In genomic region chr3:136994361-136995083, GRCm38 (mm10) we compare ENCODE assay signal across 11 mouse cellular contexts.
DNase-seq lines count a peak whose midpoint lies in the region; ATAC-seq and TF ChIP-seq lines count a peak whose summit lies in the region.
"Had no signal": no experiment of that assay in that cellular context is flagged by ENCODE, and none has a peak within 500 bp of the region (broad histone marks: within the 10 kb centered on the region; RNA-seq: fewer than 3 reads in every experiment).

No protein-coding gene starts in this region.

- DNase-seq in kidney, adult 2 months, result peak; percentile 10
- no peak for DNase-seq in kidney, postnatal 4 days
- no peak for DNase-seq in midbrain, postnatal 0 days (ENCODE audit: low spot score)
- DNase-seq in cerebellum, adult 2 months, result peak; percentile 57 to 72
- DNase-seq in stomach, postnatal 0 days (ENCODE audit: low spot score), result no peak
- DNase-seq in frontal cortex, postnatal 25 days (ENCODE audit: low spot score in 2 of 2), result no peak
- DNase-seq: adrenal gland, adult 8-10 months; gastrocnemius, postnatal 10 days had no signal

- no peak overlapping the region for H3K9ac ChIP-seq in midbrain, postnatal 0 days (replicated peaks; ENCODE audit: low read length, poor library complexity, severe bottlenecking)
- no peak overlapping the region for H3K9ac ChIP-seq in midbrain, embryonic 13.5 days (replicated peaks)
- no peak overlapping the region for H3K9ac ChIP-seq in stomach, postnatal 0 days (ENCODE audit: low read length)

- H3K36me3 ChIP-seq in kidney, adult 2 months (ENCODE audit: control insufficient read depth, insufficient read depth, low read length), result no peaks in the 10 kb centered on the region
- H3K36me3 ChIP-seq in midbrain, postnatal 0 days (ENCODE audit: insufficient read depth, low read length), result no peaks in the 10 kb centered on the region
- H3K36me3 ChIP-seq in midbrain, embryonic 13.5 days, result no peaks in the 10 kb centered on the region
- no peaks in the 10 kb centered on the region for H3K36me3 ChIP-seq in stomach, postnatal 0 days (ENCODE audit: control insufficient read depth, insufficient read depth, low read length)
- H3K36me3 ChIP-seq: forebrain, embryonic 10.5 days had no signal

- no peaks in the 10 kb centered on the region for H3K27me3 ChIP-seq in kidney, adult 2 months (replicated peaks; ENCODE audit: control insufficient read depth, insufficient read depth, low read length)
- H3K27me3 ChIP-seq in midbrain, postnatal 0 days (ENCODE audit: insufficient read depth, low read length), result no peaks in the 10 kb centered on the region
- no peaks in the 10 kb centered on the region for H3K27me3 ChIP-seq in midbrain, embryonic 13.5 days
- H3K27me3 ChIP-seq in cerebellum, adult 2 months (ENCODE audit: control insufficient read depth, insufficient read depth, low read length), result no peaks in the 10 kb centered on the region
- no peaks in the 10 kb centered on the region for H3K27me3 ChIP-seq in stomach, postnatal 0 days (ENCODE audit: control insufficient read depth, insufficient read depth, low read length)

- no peak overlapping the region for H3K4me3 ChIP-seq in kidney, adult 2 months (ENCODE audit: insufficient read depth, low read depth, low read length)
- no peak overlapping the region for H3K4me3 ChIP-seq in midbrain, postnatal 0 days (ENCODE audit: low read depth, low read length)
- no peak overlapping the region for H3K4me3 ChIP-seq in midbrain, embryonic 13.5 days (replicated peaks)
- no peak overlapping the region for H3K4me3 ChIP-seq in cerebellum, adult 2 months (replicated peaks; ENCODE audit: insufficient read depth, low read depth, low read length)
- H3K4me3 ChIP-seq in stomach, postnatal 0 days (ENCODE audit: low read depth, low read length), result no peak overlapping the region
- H3K4me3 ChIP-seq: forebrain, embryonic 10.5 days had no signal

- peak; percentile 53 for TF ChIP-seq CTCF in kidney, adult 2 months (conservative IDR thresholded peaks at IDR 0.05; ENCODE audit: insufficient read depth, insufficient read length, low read depth, low read length)
- TF ChIP-seq CTCF in midbrain, postnatal 0 days (IDR thresholded peaks at IDR 0.05), result peak; percentile 13; the same call in 1 of the 2 replicates
- TF ChIP-seq CTCF in cerebellum, adult 2 months (IDR thresholded peaks at IDR 0.05; ENCODE audit: borderline replicate concordance, insufficient read depth, low read depth, low read length), result peak; percentile 47; the same call in 1 of the 2 replicates
- TF ChIP-seq CTCF in stomach, postnatal 0 days (IDR thresholded peaks at IDR 0.05; ENCODE audit: low read depth), result peak; percentile 30

- H3K9me3 ChIP-seq in midbrain, postnatal 0 days (ENCODE audit: low read length), result no peaks in the 10 kb centered on the region
- no peaks in the 10 kb centered on the region for H3K9me3 ChIP-seq in midbrain, embryonic 13.5 days
- no peaks in the 10 kb centered on the region for H3K9me3 ChIP-seq in stomach, postnatal 0 days (ENCODE audit: control insufficient read depth, low read length)
- H3K9me3 ChIP-seq: forebrain, embryonic 10.5 days had no signal

- H3K4me2 ChIP-seq in midbrain, postnatal 0 days (ENCODE audit: low read depth, low read length, poor library complexity, severe bottlenecking), result no peak overlapping the region
- H3K4me2 ChIP-seq in midbrain, embryonic 13.5 days (replicated peaks), result no peak overlapping the region
- no peak overlapping the region for H3K4me2 ChIP-seq in stomach, postnatal 0 days (replicated peaks; ENCODE audit: low read depth)

- H3K27ac ChIP-seq in kidney, adult 2 months (ENCODE audit: insufficient read depth, low read depth, low read length), result no peak overlapping the region
- no peak overlapping the region for H3K27ac ChIP-seq in midbrain, postnatal 0 days (ENCODE audit: low read depth, low read length)
- H3K27ac ChIP-seq in midbrain, embryonic 13.5 days, result no peak overlapping the region
- H3K27ac ChIP-seq in cerebellum, adult 2 months (ENCODE audit: insufficient read depth, low read length), result peak overlapping the region; percentile 17; the same call in 1 of the 2 replicates
- no peak overlapping the region for H3K27ac ChIP-seq in stomach, postnatal 0 days (replicated peaks)
- H3K27ac ChIP-seq: forebrain, embryonic 10.5 days had no signal

- ATAC-seq in midbrain, postnatal 0 days (ENCODE audit: low FRiP score), result no peak
- ATAC-seq in midbrain, embryonic 13.5 days, result no peak
- no peak for ATAC-seq in stomach, postnatal 0 days (ENCODE audit: low FRiP score, low TSS enrichment)
- ATAC-seq: inflammation-experienced regulatory T-cells, adult 6 months had no signal

- H3K4me1 ChIP-seq in kidney, adult 2 months (ENCODE audit: control insufficient read depth, insufficient read depth, low read length), result no peaks in the 10 kb centered on the region
- no peaks in the 10 kb centered on the region for H3K4me1 ChIP-seq in midbrain, postnatal 0 days (ENCODE audit: insufficient read depth, low read length)
- no peaks in the 10 kb centered on the region for H3K4me1 ChIP-seq in midbrain, embryonic 13.5 days (replicated peaks)
- peaks cover 10% of the 10 kb centered on the region; the same call in 1 of the 2 replicates for H3K4me1 ChIP-seq in cerebellum, adult 2 months (ENCODE audit: control insufficient read depth, insufficient read depth, low read length)
- H3K4me1 ChIP-seq in stomach, postnatal 0 days (replicated peaks; ENCODE audit: control insufficient read depth, insufficient read depth), result no peaks in the 10 kb centered on the region
- H3K4me1 ChIP-seq: forebrain, embryonic 10.5 days had no signal

- TF ChIP-seq POLR2A in kidney, adult 2 months (IDR thresholded peaks at IDR 0.05; ENCODE audit: low read depth, low read length), result no peak
- no peak for TF ChIP-seq POLR2A in cerebellum, adult 2 months (IDR thresholded peaks at IDR 0.05; ENCODE audit: borderline replicate concordance, insufficient read depth, low read length)

- WGBS in kidney, adult 2 months, result 92% methylated on average over 8 of the region's 8 CpGs
- 92% methylated on average over 8 of the region's 8 CpGs for WGBS in midbrain, postnatal 0 days
- 90% methylated on average over 8 of the region's 8 CpGs for WGBS in midbrain, embryonic 13.5 days
- WGBS in cerebellum, adult 2 months, result 35% methylated on average over 8 of the region's 8 CpGs
- 90% methylated on average over 8 of the region's 8 CpGs for WGBS in stomach, postnatal 0 days

- TF ChIP-seq EP300 in stomach, postnatal 0 days (optimal IDR thresholded peaks at IDR 0.05), result no peak

Comparison
In these comparisons a context has a peak if more than half of its experiments do, and no peak if none do; other contexts are left out.
1. DNase-seq: peak in kidney, adult 2 months (single experiment) and cerebellum, adult 2 months (2 of 2); none in kidney, postnatal 4 days (0 of 2), midbrain, postnatal 0 days (single experiment), stomach, postnatal 0 days (single experiment) and frontal cortex, postnatal 25 days (0 of 2).
2. Peak in every context shown above with its lines, with median percentiles within 50 percentile points of each other: CTCF ChIP-seq.